Mouse (Mus musculus) C2C12 (cell line): ENCODE measurements around the gene Arl8b.

Source experiments
- CEBPB ChIP-seq: IDR thresholded peaks from one replicate; pipeline ENCODE4 v1.6.1; 2011; ENCODE audit warnings: low read depth, mild to moderate bottlenecking, control low read depth, moderate library complexity
- CTCF ChIP-seq: IDR thresholded peaks from one replicate; pipeline ENCODE4 v1.5.1; 2011; ENCODE audit not compliant: control insufficient read depth, insufficient read depth, insufficient read length
- MAX ChIP-seq: IDR thresholded peaks from one replicate; pipeline ENCODE4 v1.6.1; 2011; ENCODE audit warnings: mild to moderate bottlenecking, control low read depth
- MYOD1 ChIP-seq: IDR thresholded peaks from one replicate; pipeline ENCODE4 v1.6.1; 2011; ENCODE audit warnings: low read depth; ENCODE audit not compliant: control insufficient read depth, insufficient read length
- USF1 ChIP-seq: IDR thresholded peaks from one replicate; pipeline ENCODE4 v1.6.1; 2011; ENCODE audit warnings: low read depth, mild to moderate bottlenecking, control low read depth, moderate library complexity

DNA sequence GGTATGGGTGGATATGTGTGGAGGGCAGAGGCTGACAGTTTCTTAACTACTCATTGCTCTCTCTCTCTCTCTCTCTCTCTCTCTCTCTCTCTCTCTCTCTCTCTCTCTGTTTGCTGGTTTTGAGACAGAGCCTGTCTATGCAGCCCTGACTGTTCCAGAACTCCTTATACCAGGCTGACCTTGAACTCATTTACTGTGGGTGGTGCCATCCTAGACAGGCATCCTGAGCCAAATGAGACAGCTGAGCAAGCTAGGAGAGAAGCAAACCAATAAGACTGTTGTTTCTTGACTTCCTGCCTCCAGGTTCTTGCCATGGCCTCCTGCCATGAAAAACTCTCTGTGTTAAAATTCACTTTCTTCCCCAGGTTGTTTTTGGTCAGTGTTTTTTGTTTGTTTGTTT lies 6.6 kb upstream of the Arl8b start:
- TF ChIP-seq CTCF (no peak), MAX (no peak), USF1 (no peak), MYOD1 (no peak), CEBPB (no peak)
